Mouse (Mus musculus): ENCODE measurements at regions not wholly inside any gene's neighbourhood (a gene's known extent, or its start where the extent isn't known, plus 50 kb on each side); places are given as distances from the start of the nearest gene placed in this dataset.

DNA sequence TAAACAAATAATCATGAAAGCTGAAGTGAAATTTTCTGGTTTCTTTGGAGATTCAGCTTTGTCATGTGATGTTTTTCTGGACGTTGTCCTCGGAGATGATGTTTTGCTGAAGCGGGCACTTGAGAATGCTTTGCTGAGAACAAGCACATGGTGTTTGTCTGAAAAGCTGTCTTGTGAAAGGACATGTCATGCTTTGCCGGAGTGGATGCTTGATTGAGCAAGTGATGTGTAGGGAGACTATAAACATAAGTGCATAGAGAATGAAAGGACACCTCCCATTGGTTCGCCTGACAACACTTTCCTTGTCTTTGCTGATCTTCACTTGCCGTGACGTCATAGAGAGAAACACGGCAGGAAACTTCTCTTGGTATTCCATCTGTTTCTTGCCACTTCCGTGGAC, 318.9 kb downstream of the Fam84b start:
- H3K9ac ChIP-seq (ENCODE audit: low read depth, poor library complexity, severe bottlenecking) = no peak overlapping the region
- no peak overlapping the region for H3K27ac ChIP-seq (ENCODE audit: insufficient read depth, low read length)
- no peaks in the 10 kb centered on the region for H3K4me1 ChIP-seq (ENCODE audit: control insufficient read depth, insufficient read depth, low read length)
- no peak overlapping the region for H3K4me3 ChIP-seq (ENCODE audit: low read depth, low read length)
- TF ChIP-seq CTCF (IDR thresholded peaks at IDR 0.05; ENCODE audit: low read depth, low read length) = no peak
- TF ChIP-seq POLR2A (IDR thresholded peaks at IDR 0.05; ENCODE audit: insufficient read depth, low read length) = no peak
- no peak for TF ChIP-seq EP300 (IDR thresholded peaks at IDR 0.05; ENCODE audit: insufficient read depth, low read depth, low read length)
- H3K9me3 ChIP-seq (replicated peaks; ENCODE audit: control insufficient read depth, insufficient read depth, low read length, poor library complexity, severe bottlenecking) = no peaks in the 10 kb centered on the region
- H3K36me3 ChIP-seq (ENCODE audit: control insufficient read depth, insufficient read depth, low read length, poor library complexity, severe bottlenecking) = no peaks in the 10 kb centered on the region
- H3K27me3 ChIP-seq (ENCODE audit: control insufficient read depth, insufficient read depth, low read length, poor library complexity, severe bottlenecking) = no peaks in the 10 kb centered on the region

- Histone ChIP-seq H3K27ac (ENCODE audit: insufficient read depth, low read length) (no peak overlapping the region), H3K4me1 (ENCODE audit: control insufficient read depth, insufficient read depth, low read length) (no peaks in the 10 kb centered on the region), H3K36me3 (ENCODE audit: control insufficient read depth, insufficient read depth, low read length, poor library complexity, severe bottlenecking) (no peaks in the 10 kb centered on the region), H3K27me3 (ENCODE audit: control insufficient read depth, insufficient read depth, low read length, poor library complexity, severe bottlenecking) (no peaks in the 10 kb centered on the region), H3K9me3 (replicated peaks; ENCODE audit: control insufficient read depth, insufficient read depth, low read length, poor library complexity, severe bottlenecking) (no peaks in the 10 kb centered on the region), H3K9ac (ENCODE audit: low read depth, poor library complexity, severe bottlenecking) (no peak overlapping the region), H3K4me3 (ENCODE audit: low read depth, low read length) (no peak overlapping the region)
- TF ChIP-seq POLR2A (IDR thresholded peaks at IDR 0.05; ENCODE audit: insufficient read depth, low read length) (no peak), CTCF (IDR thresholded peaks at IDR 0.05; ENCODE audit: low read depth, low read length) (no peak), EP300 (IDR thresholded peaks at IDR 0.05; ENCODE audit: insufficient read depth, low read depth, low read length) (no peak)
Measured at GRCm38 (mm10) chr15:60516810-60517209, 336.8 kb downstream of the Fam84b start.

DNA sequence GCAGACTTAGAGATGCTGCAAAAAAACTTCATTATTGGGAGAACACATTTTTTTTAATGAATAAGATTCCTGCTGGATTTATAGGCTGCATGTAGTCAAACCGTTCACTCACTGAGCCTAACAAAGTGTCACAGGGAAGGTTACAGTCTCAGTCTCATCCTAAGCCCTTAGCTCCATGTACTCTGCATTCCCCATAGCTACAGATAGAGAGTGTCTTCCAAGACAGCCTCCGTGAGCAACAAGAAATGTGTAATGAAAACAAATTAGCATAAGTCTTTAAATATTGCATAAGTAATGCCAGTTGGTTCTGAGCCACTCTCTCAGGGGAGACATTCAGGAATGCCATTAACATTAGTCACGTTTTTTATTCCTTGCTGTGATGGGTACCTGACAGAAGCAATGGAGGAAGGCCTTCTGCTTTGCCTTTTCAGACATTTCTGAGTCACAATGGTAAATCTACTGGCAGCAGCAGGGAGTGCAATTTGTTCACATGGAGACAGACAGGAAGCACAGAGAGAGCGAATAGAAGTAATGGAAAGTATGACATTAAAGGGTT, 376.7 kb downstream of the Fam84b start:
- no peaks in the 10 kb centered on the region for H3K36me3 ChIP-seq (ENCODE audit: control insufficient read depth, insufficient read depth, low read length, poor library complexity, severe bottlenecking)
- H3K9ac ChIP-seq (ENCODE audit: low read depth, poor library complexity, severe bottlenecking) = no peak overlapping the region
- H3K9me3 ChIP-seq (replicated peaks; ENCODE audit: control insufficient read depth, insufficient read depth, low read length, poor library complexity, severe bottlenecking) = peaks cover 2% of the 10 kb centered on the region; the same call in 1 of the 2 replicates
- no peak overlapping the region for H3K4me3 ChIP-seq (ENCODE audit: low read depth, low read length)
- no peaks in the 10 kb centered on the region for H3K27me3 ChIP-seq (ENCODE audit: control insufficient read depth, insufficient read depth, low read length, poor library complexity, severe bottlenecking)
- TF ChIP-seq CTCF (IDR thresholded peaks at IDR 0.05; ENCODE audit: low read depth, low read length) (no peak), EP300 (IDR thresholded peaks at IDR 0.05; ENCODE audit: insufficient read depth, low read depth, low read length) (no peak), POLR2A (IDR thresholded peaks at IDR 0.05; ENCODE audit: insufficient read depth, low read length) (no peak)
- H3K27ac ChIP-seq (ENCODE audit: insufficient read depth, low read length) = no peak overlapping the region
- H3K4me1 ChIP-seq (ENCODE audit: control insufficient read depth, insufficient read depth, low read length) = no peaks in the 10 kb centered on the region

DNA sequence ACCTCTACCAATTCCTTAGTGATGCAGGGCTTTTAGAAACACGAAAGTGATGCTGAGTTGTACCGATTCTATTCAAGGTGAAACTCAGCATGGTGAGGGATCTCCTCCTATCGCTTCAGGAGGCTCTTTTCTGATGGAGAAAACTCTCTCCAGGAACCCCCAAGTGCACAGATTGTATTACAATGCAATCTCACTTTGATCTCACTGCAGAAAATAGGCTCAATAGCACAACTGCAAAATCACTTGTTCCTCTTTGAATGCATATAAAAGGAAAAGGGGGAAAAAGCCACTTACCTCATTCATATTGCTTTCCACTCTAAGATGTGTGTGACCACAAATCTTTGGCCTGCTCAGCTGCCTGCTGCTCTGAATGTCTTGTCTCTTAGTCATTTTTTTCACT, 378.5 kb downstream of the Fam84b start:
- Histone ChIP-seq H3K36me3 (ENCODE audit: control insufficient read depth, insufficient read depth, low read length, poor library complexity, severe bottlenecking) (no peaks in the 10 kb centered on the region), H3K27me3 (ENCODE audit: control insufficient read depth, insufficient read depth, low read length, poor library complexity, severe bottlenecking) (no peaks in the 10 kb centered on the region), H3K4me1 (ENCODE audit: control insufficient read depth, insufficient read depth, low read length) (no peaks in the 10 kb centered on the region), H3K9ac (ENCODE audit: low read depth, poor library complexity, severe bottlenecking) (no peak overlapping the region), H3K9me3 (replicated peaks; ENCODE audit: control insufficient read depth, insufficient read depth, low read length, poor library complexity, severe bottlenecking) (no peaks in the 10 kb centered on the region; the same call in 1 of the 2 replicates), H3K27ac (ENCODE audit: insufficient read depth, low read length) (no peak overlapping the region), H3K4me3 (ENCODE audit: low read depth, low read length) (no peak overlapping the region)
- TF ChIP-seq POLR2A (IDR thresholded peaks at IDR 0.05; ENCODE audit: insufficient read depth, low read length) (no peak), EP300 (IDR thresholded peaks at IDR 0.05; ENCODE audit: insufficient read depth, low read depth, low read length) (no peak), CTCF (IDR thresholded peaks at IDR 0.05; ENCODE audit: low read depth, low read length) (no peak)

DNA sequence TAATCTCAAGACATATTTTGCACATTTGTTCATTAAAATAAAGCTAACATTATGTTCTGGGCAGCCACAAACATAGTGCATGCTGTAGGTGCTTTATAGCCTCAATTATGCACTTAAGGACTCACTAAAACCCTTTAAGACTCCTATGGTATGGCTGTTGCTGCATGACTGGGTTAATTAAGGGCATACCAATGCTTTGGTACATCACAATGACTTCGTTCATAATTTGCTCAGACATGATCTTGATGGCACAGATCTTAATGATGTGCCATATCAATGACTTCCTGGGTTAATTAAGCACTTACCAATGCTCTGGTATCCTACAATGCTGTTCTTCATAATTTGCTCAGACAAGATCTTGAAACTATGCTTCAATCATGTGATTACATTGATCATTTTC, 415.5 kb upstream of the 4933412E24Rik start:
- Histone ChIP-seq H3K27ac (ENCODE audit: insufficient read depth, low read length) (no peak overlapping the region), H3K9me3 (replicated peaks; ENCODE audit: control insufficient read depth, insufficient read depth, low read length, poor library complexity, severe bottlenecking) (no peaks in the 10 kb centered on the region), H3K9ac (ENCODE audit: low read depth, poor library complexity, severe bottlenecking) (no peak overlapping the region), H3K4me3 (ENCODE audit: low read depth, low read length) (no peak overlapping the region), H3K27me3 (ENCODE audit: control insufficient read depth, insufficient read depth, low read length, poor library complexity, severe bottlenecking) (no peaks in the 10 kb centered on the region), H3K36me3 (ENCODE audit: control insufficient read depth, insufficient read depth, low read length, poor library complexity, severe bottlenecking) (no peaks in the 10 kb centered on the region), H3K4me1 (ENCODE audit: control insufficient read depth, insufficient read depth, low read length) (no peaks in the 10 kb centered on the region)
- no peak for TF ChIP-seq EP300 (IDR thresholded peaks at IDR 0.05; ENCODE audit: insufficient read depth, low read depth, low read length)

DNA sequence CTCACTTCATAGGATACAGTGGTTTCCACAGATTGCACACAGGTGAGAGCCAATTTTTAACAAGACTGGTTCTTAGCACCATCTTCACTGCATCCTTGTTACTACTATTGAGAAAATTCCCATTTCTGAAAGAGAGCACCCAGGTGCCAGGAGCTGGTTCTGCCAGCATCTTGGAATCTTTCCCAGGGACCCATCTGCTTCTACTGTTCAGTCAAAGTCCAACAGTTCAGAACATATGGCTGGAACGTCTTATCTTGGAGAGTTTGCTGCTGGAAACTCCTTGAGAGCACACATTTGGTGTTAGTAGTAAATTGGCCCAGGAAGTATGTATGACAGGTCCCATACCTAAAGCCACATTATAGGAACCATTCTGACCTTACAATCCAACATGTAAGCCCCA, 402.7 kb upstream of the 4933412E24Rik start:
- H3K9me3 ChIP-seq (replicated peaks; ENCODE audit: control insufficient read depth, insufficient read depth, low read length, poor library complexity, severe bottlenecking) = no peaks in the 10 kb centered on the region
- no peaks in the 10 kb centered on the region for H3K27me3 ChIP-seq (ENCODE audit: control insufficient read depth, insufficient read depth, low read length, poor library complexity, severe bottlenecking)
- H3K4me3 ChIP-seq (ENCODE audit: low read depth, low read length) = no peak overlapping the region
- no peak for TF ChIP-seq EP300 (IDR thresholded peaks at IDR 0.05; ENCODE audit: insufficient read depth, low read depth, low read length)
- TF ChIP-seq POLR2A (IDR thresholded peaks at IDR 0.05; ENCODE audit: insufficient read depth, low read length) = no peak
- no peak for TF ChIP-seq CTCF (IDR thresholded peaks at IDR 0.05; ENCODE audit: low read depth, low read length)
- no peak overlapping the region for H3K27ac ChIP-seq (ENCODE audit: insufficient read depth, low read length)
- H3K9ac ChIP-seq (ENCODE audit: low read depth, poor library complexity, severe bottlenecking) = no peak overlapping the region
- H3K4me1 ChIP-seq (ENCODE audit: control insufficient read depth, insufficient read depth, low read length) = no peaks in the 10 kb centered on the region
- H3K36me3 ChIP-seq (ENCODE audit: control insufficient read depth, insufficient read depth, low read length, poor library complexity, severe bottlenecking) = no peaks in the 10 kb centered on the region

All from ES-Bruce4 (cell line).